Mouse (Mus musculus): Measurements from ENCODE around the gene Pepd. TPM values are rescaled to one million over a fixed set of nuclear protein-coding genes. Genes with fewer than 3 reads are reported as not detected.

Gene Pepd
- 10 to 100 TPM; 31.4 to 31.8 TPM for total RNA-seq (2021)
- long read RNA-seq, experiment 1, transcript Pepd-201 (15 exons, 1,881 nt) = major isoform, 41 of 48 reads
- long read RNA-seq, experiment 1, partial matches to known transcripts = 3 of 48 reads
- long read RNA-seq, experiment 1, other reads (novel, unspliced or antisense) = 1 of 48 reads
- long read RNA-seq, experiment 2, transcript Pepd-201 (15 exons, 1,881 nt) = major isoform, 44 of 52 reads
- long read RNA-seq, experiment 2, partial matches to known transcripts = 3 of 52 reads
- long read RNA-seq, experiment 2, other reads (novel, unspliced or antisense) = 4 of 52 reads

DNA sequence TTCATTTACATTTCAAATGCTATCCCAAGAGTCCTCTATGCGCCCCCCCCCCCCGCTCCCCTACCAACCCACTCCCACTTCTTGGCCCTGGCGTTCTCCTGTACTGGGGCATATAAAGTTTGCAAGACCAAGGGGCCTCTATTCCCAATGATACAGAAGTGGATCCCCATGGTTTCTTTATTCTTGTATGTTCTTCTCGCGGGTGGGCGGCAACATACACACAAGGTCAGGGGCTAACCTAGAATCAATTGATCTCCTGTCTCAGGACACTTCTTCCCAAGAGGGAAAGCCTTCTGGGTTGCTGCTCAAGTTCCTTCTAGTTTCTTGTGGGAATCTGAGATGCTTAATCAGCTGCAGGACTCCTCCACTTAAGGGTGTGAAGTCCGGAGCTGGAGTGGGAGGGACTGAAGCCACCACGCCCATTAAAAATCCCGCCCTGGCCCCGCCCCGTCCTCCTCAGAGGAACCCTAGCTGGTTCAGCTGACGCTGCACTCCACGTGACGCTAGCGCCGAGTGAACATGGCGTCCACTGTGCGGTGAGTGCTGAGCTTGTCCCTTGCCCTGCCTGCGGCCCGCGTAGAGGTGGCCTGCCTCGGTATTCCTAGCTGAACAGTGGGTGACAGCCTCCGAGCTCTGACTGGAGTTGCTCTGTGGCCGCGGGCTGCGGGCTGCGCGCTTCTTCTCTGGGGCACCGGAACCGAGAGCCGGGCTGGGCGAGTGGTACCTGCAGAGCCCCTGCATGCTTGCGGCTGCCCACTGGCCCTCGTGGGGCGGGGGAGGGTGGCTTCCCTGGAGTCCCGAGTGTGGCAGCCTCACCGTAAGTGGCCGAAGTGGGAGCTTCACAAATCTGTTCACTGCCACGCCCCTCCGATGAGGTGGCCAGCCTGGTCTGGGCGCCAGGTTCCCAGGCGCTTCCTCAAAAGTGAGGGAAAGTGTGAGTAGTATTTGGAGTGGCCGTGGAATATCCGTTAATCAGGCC lies at the start of gene Pepd:
Gene Pepd, plus strand, starts transcription at position 461 of the 979 bp plus-strand sequence.
- Histone ChIP-seq H3K4me3 (peak within 1 kb of the TSS; percentile 98), H3K27ac (peak within 1 kb of the TSS; percentile 84)
- DNase-seq (ENCODE audit: low spot score in 2 of 2) = peak; percentile 75 to 85
- TF ChIP-seq CTCF (conservative IDR thresholded peaks at IDR 0.05) = no peak

DNA sequence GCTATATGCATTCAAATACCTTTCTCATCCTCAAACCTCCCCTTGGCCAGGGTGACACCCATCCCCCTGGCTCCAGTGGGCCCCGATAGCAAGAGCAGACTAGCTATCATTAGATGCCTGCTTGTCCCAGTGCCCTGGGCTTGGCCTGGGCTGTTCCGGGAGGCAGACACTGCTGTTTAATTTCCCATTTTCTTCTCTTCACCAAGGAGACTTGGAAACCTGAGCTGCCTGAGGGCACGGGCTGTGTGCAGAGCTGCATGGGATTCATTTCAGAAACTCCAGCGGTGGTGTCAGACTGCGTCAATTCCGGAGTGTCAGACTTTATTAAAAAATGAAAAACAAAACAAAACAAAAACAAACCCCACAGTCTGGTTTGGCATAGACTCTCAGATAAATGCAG lies 44.9 kb upstream of the Pepd start:
- no peak for TF ChIP-seq CTCF (conservative IDR thresholded peaks at IDR 0.05)
- no peak overlapping the region for H3K27ac ChIP-seq

DNA sequence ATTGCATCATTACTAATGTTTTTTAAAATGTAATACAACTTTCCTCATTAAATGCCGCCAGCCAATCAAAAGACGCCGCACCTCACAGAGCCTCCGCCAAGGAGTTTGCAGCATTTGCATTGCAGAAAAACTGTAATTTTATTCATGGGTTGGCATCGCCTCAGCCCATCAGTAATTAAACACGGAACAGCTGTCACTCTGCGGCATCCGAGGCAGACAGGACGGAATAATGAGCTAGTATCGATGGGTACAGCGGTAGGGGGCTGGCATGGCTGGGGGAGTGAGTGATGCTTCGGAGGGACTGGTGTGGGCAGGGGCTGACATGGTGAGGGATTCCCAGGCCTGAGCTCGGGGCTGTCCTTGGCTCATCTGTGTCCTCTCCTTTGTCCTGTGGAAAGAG lies 42.5 kb upstream of the Pepd start:
- peak; percentile 39 to 66 for DNase-seq (ENCODE audit: low spot score in 2 of 2)
- H3K4me3 ChIP-seq = peak overlapping the region; percentile 20
- TF ChIP-seq CTCF (conservative IDR thresholded peaks at IDR 0.05) = no peak
- H3K27ac ChIP-seq = no peak overlapping the region; the same call in 1 of the 2 replicates

More for the DNA sequence above, 44.9 kb upstream of the Pepd start:
- no peak overlapping the region for H3K4me3 ChIP-seq
- no peak for DNase-seq (ENCODE audit: low spot score in 2 of 2)

DNA sequence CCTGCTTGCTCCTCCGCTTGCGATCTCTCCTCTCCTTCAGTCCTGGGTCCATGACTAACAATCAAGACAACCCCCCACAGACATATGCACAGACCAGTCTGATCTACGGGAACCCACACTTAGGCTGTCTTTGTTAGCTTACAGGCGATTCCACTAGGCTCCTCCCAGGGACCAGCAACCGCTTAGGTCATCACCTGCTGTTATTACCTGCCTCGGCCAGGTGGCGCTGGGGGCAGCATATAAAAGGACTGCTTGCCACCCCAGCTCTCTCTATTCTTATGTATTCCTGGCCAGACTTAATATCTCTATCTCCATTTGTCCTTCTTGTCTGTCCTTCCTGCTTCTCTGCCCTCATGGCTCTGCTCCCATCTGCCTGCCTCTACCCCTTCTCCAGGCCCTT lies 35.4 kb upstream of the Pepd start:
- Histone ChIP-seq H3K4me3 (no peak overlapping the region), H3K27ac (no peak overlapping the region)
- DNase-seq (ENCODE audit: low spot score in 2 of 2) = no peak
- TF ChIP-seq CTCF (conservative IDR thresholded peaks at IDR 0.05) = no peak

DNA sequence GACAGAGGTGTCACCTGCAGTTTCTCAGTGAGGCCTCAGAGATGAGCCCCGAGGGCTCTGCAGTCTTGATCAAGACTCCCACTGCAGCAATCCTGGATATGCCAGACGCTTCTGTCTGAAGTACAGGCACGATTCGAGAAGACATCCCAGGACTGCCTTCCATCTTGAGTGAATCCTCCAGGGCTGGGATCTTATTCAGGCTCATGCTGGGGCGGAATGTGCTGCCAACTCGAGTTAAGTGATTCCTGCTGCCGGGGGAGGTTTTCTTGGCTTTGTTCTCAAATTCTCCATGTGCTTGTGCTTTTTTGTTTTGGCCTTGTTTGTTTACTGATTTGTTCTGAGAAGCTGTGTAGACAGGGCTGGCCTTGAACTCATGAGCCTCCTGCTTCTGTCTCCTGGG lies 34.4 kb upstream of the Pepd start:
- no peak overlapping the region; the same call in 1 of the 2 replicates for H3K27ac ChIP-seq

DNA sequence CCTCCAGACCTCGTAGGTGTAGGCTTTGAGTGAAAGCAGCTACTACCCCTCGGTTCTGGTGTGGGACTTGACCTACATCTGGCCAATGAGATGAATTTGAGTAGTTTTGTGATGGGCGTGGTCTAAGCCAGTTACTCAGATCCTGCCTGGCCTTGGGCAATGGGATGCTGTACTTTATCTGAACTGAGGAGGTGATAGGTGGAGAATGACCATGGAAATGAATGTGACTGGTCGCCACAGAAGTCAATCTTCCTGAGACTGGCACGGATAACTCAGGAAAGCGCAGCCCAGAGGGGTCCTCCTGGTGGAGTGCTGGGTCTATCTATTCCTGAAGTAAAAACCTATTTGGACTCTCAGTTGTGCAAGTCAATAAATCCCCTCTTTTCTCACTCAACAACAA lies 23.7 kb upstream of the Pepd start:
- no peak for TF ChIP-seq CTCF (conservative IDR thresholded peaks at IDR 0.05)

More for the DNA sequence above, 34.4 kb upstream of the Pepd start:
- no peak overlapping the region for H3K4me3 ChIP-seq
- TF ChIP-seq CTCF (conservative IDR thresholded peaks at IDR 0.05) = no peak
- peak; percentile 16 to 50 for DNase-seq (ENCODE audit: low spot score in 2 of 2)

DNA sequence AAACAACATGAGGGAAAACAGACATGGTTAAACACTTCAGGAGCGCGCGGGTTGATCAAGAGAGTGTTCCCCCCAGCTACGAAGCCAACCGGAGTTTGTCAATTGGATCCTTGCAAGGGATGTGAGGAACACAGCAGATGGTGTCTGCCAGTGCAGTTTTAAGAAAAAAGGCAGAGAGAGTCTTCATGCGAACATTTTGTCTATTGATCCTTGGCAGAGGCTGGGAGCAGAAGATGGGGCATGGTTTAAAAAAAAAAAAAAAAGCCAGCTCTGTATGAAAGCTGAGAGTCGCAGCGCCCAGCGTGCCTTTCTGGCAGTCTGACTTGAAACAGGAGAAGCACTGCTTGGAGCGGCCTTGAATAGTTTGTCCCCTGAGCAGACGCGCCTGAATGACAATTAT lies 23.3 kb upstream of the Pepd start:
- Histone ChIP-seq H3K4me3 (no peak overlapping the region), H3K27ac (peak overlapping the region; percentile 62; the same call in 1 of the 2 replicates)
- TF ChIP-seq CTCF (conservative IDR thresholded peaks at IDR 0.05) = no peak
- peak; percentile 38 to 77 for DNase-seq (ENCODE audit: low spot score in 2 of 2)

More for the DNA sequence above, 23.7 kb upstream of the Pepd start:
- no peak for DNase-seq (ENCODE audit: low spot score in 2 of 2)
- Histone ChIP-seq H3K4me3 (no peak overlapping the region), H3K27ac (peak overlapping the region; percentile 55)

DNA sequence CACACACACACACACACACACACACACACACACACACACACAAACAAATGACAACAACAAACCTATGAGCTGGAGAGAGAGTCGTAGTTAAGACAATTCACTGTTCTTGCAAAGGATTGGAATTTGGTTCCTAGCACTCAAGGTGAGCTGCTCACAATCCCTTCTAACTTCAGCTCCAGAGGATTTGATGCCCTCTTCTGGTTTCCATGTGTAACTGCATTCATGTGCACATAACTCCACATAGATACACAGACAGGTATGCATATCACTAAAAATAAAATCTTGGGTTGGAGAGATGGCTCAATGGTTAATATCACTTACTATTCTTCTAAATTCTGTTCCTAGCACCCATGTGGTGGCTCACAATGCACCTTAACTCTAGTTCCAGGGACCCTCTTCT lies 19.3 kb upstream of the Pepd start:
- no peak overlapping the region for H3K4me3 ChIP-seq
- no peak overlapping the region for H3K27ac ChIP-seq
- TF ChIP-seq CTCF (conservative IDR thresholded peaks at IDR 0.05) = peak; percentile 21
- DNase-seq (ENCODE audit: low spot score in 2 of 2) = no peak

DNA sequence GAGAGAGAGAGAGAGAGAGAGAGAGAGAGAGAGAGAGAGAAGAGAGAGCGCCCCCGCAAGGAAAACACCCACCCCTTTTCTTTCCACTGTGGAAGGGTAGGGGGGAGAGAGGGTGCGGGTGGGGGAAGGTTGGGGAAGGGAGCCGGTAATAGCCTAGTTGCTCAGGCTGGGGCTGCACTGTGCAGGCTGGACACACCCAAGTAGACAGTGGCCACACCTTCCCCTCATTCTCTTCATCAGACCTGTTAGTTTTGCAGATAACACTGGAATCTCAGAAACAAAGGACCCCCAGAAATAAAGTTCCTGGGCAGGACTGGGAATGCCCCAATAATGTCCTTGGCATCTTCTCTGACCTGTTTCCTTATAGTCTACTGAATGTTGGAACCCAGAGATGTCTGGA lies 15.7 kb upstream of the Pepd start:
- no peak overlapping the region for H3K27ac ChIP-seq
- TF ChIP-seq CTCF (conservative IDR thresholded peaks at IDR 0.05) = no peak
- no peak for DNase-seq (ENCODE audit: low spot score in 2 of 2)
- H3K4me3 ChIP-seq = no peak overlapping the region

DNA sequence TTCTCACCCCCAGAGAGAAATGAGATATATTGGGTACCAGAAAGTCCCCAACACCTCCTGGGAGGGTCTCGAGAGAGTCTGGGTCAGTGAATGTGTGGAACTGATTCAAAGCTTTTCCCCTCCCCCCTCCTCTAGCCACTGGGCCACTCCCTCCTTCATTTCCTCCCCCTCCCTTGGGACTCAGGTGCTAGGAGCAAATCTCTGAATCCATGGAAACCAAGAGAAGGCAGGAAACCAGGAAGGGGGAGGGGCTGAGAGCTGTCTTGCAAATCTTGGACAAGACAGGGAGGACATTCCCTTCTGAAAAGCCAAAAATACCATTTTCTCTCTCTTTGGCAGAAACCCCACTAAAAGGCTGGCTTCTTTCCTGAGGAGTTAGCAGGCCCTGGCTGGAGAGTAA lies 15.1 kb upstream of the Pepd start:
- TF ChIP-seq CTCF (conservative IDR thresholded peaks at IDR 0.05) = no peak
- H3K27ac ChIP-seq = no peak overlapping the region
- no peak for DNase-seq (ENCODE audit: low spot score in 2 of 2)
- H3K4me3 ChIP-seq = no peak overlapping the region

DNA sequence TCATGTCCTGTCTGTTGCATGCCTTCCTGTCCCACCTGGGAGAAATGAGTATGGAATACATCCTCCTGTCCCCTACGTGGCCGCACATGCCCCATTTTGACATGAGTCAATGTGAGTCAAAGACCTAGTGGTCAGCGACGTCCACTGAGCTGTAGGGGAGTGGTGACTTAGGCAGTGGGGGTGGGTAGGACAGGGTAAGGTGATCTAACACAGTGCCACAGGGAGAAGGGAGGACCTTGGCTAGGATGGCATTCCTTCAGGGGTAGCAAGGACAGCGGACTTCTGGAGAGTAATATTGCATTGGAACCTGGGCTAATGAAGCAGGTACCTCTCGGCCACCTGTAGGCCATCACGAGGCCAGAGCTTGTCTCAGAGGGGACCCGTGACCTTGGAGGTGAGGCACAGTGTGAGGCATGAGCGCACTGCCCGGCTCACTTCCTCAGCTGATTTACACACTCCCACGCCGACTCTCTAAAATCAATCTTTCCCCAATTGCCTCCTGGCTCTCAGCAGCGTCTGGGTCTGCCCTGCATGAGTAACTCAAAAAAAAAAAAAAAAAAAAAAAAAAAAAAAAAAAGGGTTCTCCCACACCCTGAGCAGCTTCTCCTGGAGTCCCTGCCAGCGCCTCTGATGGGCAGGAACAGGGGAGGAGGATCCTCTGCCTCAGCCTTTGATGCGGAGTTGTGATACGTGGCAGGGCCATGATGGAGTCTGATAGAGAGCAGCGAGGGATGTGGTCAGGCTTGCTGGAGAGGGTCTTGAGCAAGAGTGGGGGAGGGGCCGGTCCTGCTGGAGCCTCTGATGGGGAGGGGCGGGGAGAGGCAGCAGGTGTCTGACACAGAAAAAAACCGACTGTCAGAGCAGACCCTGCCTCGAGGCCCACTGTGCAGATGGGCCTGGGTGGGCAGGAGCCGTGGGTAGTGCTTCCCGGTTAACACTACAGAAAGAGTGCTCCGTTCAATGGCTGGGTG lies 1.8 kb upstream of the Pepd start:
- Histone ChIP-seq H3K27ac (0 out of 2 replicates have a peak overlapping the region, but pooled peaks have one; percentile 29), H3K4me3 (no peak overlapping the region)
- peak in 1 of 2 experiments; percentile 26 for DNase-seq (ENCODE audit: low spot score in 2 of 2)
- TF ChIP-seq CTCF (conservative IDR thresholded peaks at IDR 0.05) = no peak

DNA sequence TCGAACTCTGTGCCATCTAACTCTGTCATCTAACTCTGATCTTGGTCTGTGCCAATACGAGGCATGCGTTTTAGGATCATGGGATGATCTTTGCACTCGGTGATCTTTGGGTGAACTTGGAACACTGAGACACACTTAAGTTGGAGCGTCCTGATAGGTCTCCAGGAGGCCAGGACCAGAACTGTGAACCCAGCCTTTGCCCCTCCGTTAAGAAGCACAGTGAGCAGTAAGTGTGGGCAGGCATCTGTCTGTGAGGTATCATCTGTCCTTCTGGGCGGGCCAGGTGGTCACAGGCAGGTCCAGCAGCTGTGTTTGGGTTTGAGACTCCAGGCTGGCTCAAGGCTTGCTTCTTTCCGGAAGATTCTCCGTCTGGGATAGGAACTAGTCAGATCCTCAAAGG lies 1.8 kb downstream of the Pepd start:
- no peak for TF ChIP-seq CTCF (conservative IDR thresholded peaks at IDR 0.05)
- no peak for DNase-seq (ENCODE audit: low spot score in 2 of 2)
- Histone ChIP-seq H3K27ac (no peak overlapping the region), H3K4me3 (no peak overlapping the region)

All from layer of hippocampus, adult 2 months (tissue).